Mouse (Mus musculus) intestine, embryonic 14.5 days (tissue): ENCODE results near the gene Ikzf1. TPM values are rescaled to one million over a fixed set of nuclear protein-coding genes. Genes with fewer than 3 reads are reported as not detected.

ENCODE experiments used
- ATAC-seq: fragments of 200-750 bp; cut with Nextera tagmentation; replicated peaks from 2 replicates; pipeline ENCODE4 v1.8.0; 2017; ENCODE audit warnings: low read depth, moderate number of reproducible peaks, moderate TSS enrichment, moderate library complexity; ENCODE audit not compliant: low FRiP score, low TSS enrichment
- DNase-seq: peaks from one replicate; pipeline ENCODE4 v3.0.0-alpha.2; 2018; ENCODE audit warnings: low spot score
- H3K27ac ChIP-seq: fragments of 300-500 bp; sonication (generic); 2 replicates; pipeline ENCODE4 v1.5.1; 2014; ENCODE audit warnings: low read depth, mild to moderate bottlenecking, control low read depth
- H3K27me3 ChIP-seq: fragments of 300-500 bp; sonication (generic); replicated peaks from 2 replicates; pipeline ENCODE4 v1.6.1; 2014; ENCODE audit warnings: low read length, control low read depth; ENCODE audit not compliant: control insufficient read depth, insufficient read depth
- H3K36me3 ChIP-seq: fragments of 300-500 bp; sonication (generic); 2 replicates; pipeline ENCODE4 v1.6.1; 2014; ENCODE audit warnings: low read length, control low read depth; ENCODE audit not compliant: control insufficient read depth, insufficient read depth
- H3K4me1 ChIP-seq: fragments of 300-500 bp; sonication (generic); replicated peaks from 2 replicates; pipeline ENCODE4 v1.6.1; 2014; ENCODE audit warnings: low read length, control low read depth, mixed read lengths; ENCODE audit not compliant: control insufficient read depth, insufficient read depth
- H3K4me2 ChIP-seq: fragments of 300-500 bp; sonication (generic); 2 replicates; pipeline ENCODE4 v1.6.1; 2014; ENCODE audit warnings: low read length
- H3K4me3 ChIP-seq: fragments of 300-500 bp; sonication (generic); 2 replicates; pipeline ENCODE4 v1.5.1; 2014; ENCODE audit warnings: low read depth, low read length, control low read depth, mixed read lengths
- H3K9ac ChIP-seq: fragments of 300-500 bp; sonication (generic); 2 replicates; pipeline ENCODE4 v1.6.1; 2014; ENCODE audit warnings: mild to moderate bottlenecking, low read length
- H3K9me3 ChIP-seq: fragments of 300-500 bp; sonication (generic); 2 replicates; pipeline ENCODE4 v1.6.1; 2016; ENCODE audit warnings: low read length, control low read depth; ENCODE audit not compliant: control insufficient read depth
- WGBS: fragments of 180-500 bp; shearing (Covaris S2); extraction: QIAGEN DNeasy Blood & Tissue Kit; methylation state at CpG from one replicate; pipeline ENCODE4 v1.1.7; 2014; 5-methylcytosine and 5-hydroxymethylcytosine counted together
- polyA plus RNA-seq: library from polyadenylated mRNA; unstranded; fragments of >200 nt; fragmentation: Nextera tagmentation; extraction: Ambion mirVana; gene quantifications from 2 replicates; pipeline ENCODE4 v1.2.1, GENCODE M21; 2014

Ikzf1 gene
- polyA plus RNA-seq, 1 experiment from 2014 or later, result 2.1 TPM

- H3K36me3 ChIP-seq, result no peaks in the 10 kb centered on the region
- H3K27me3 ChIP-seq, result no peaks in the 10 kb centered on the region
- ATAC-seq, result no peak
- no peak overlapping the region for H3K9ac ChIP-seq
- H3K4me1 ChIP-seq, result no peaks in the 10 kb centered on the region
- no peaks in the 10 kb centered on the region for H3K9me3 ChIP-seq
- H3K4me3 ChIP-seq, result no peak overlapping the region
- DNase-seq, result no peak
- H3K4me2 ChIP-seq, result no peak overlapping the region
- 88% methylated on average over 11 of the region's 11 CpGs for WGBS
- no peak overlapping the region for H3K27ac ChIP-seq
Observed at GRCm38 (mm10) chr11:11725252-11725875, 40.6 kb downstream of the Ikzf1 start.

- WGBS, result 88% methylated on average over 5 of the region's 5 CpGs
- no peak for ATAC-seq
Observed at GRCm38 (mm10) chr11:11725876-11726525, 41.2 kb downstream of the Ikzf1 start.

GRCm38 (mm10) chr11:11726807-11727276, 42.0 kb downstream of the Ikzf1 start:
- ATAC-seq (no peak), DNase-seq (no peak)
- Histone ChIP-seq H3K4me2 (no peak overlapping the region), H3K27ac (no peak overlapping the region), H3K4me3 (no peak overlapping the region), H3K4me1 (no peaks in the 10 kb centered on the region), H3K9me3 (no peaks in the 10 kb centered on the region), H3K36me3 (no peaks in the 10 kb centered on the region), H3K27me3 (no peaks in the 10 kb centered on the region), H3K9ac (no peak overlapping the region)
- 67% methylated on average over 4 of the region's 4 CpGs for WGBS

More at GRCm38 (mm10) chr11:11725876-11726525, 41.2 kb downstream of the Ikzf1 start:
- no peak overlapping the region for H3K4me2 ChIP-seq
- H3K27me3 ChIP-seq, result no peaks in the 10 kb centered on the region
- H3K36me3 ChIP-seq, result no peaks in the 10 kb centered on the region
- no peaks in the 10 kb centered on the region for H3K9me3 ChIP-seq
- H3K9ac ChIP-seq, result no peak overlapping the region
- H3K4me3 ChIP-seq, result no peak overlapping the region
- no peak overlapping the region for H3K27ac ChIP-seq
- no peaks in the 10 kb centered on the region for H3K4me1 ChIP-seq
- DNase-seq, result no peak

GRCm38 (mm10) chr11:11727936-11728556, 43.2 kb downstream of the Ikzf1 start:
- WGBS, result 90% methylated on average over 10 of the region's 10 CpGs
- no peak overlapping the region for H3K9ac ChIP-seq
- no peaks in the 10 kb centered on the region for H3K4me1 ChIP-seq
- DNase-seq, result no peak
- no peak for ATAC-seq
- H3K36me3 ChIP-seq, result no peaks in the 10 kb centered on the region
- no peaks in the 10 kb centered on the region for H3K9me3 ChIP-seq
- no peak overlapping the region for H3K27ac ChIP-seq
- H3K4me3 ChIP-seq, result no peak overlapping the region
- H3K27me3 ChIP-seq, result no peaks in the 10 kb centered on the region
- H3K4me2 ChIP-seq, result no peak overlapping the region

GRCm38 (mm10) chr11:11729216-11729615, 44.4 kb downstream of the Ikzf1 start:
- no peaks in the 10 kb centered on the region for H3K27me3 ChIP-seq
- no peaks in the 10 kb centered on the region for H3K36me3 ChIP-seq
- no peaks in the 10 kb centered on the region for H3K4me1 ChIP-seq
- no peak for DNase-seq
- ATAC-seq, result no peak
- H3K4me3 ChIP-seq, result no peak overlapping the region
- no peak overlapping the region for H3K27ac ChIP-seq
- no peak overlapping the region for H3K4me2 ChIP-seq
- WGBS, result 75% methylated on average over 6 of the region's 6 CpGs
- H3K9me3 ChIP-seq, result no peaks in the 10 kb centered on the region
- H3K9ac ChIP-seq, result no peak overlapping the region

GRCm38 (mm10) chr11:11730062-11730461, 45.3 kb downstream of the Ikzf1 start:
- H3K27ac ChIP-seq, result no peak overlapping the region
- H3K4me3 ChIP-seq, result no peak overlapping the region
- no peaks in the 10 kb centered on the region for H3K4me1 ChIP-seq
- no peaks in the 10 kb centered on the region for H3K27me3 ChIP-seq
- ATAC-seq, result no peak
- no peaks in the 10 kb centered on the region for H3K9me3 ChIP-seq
- H3K36me3 ChIP-seq, result no peaks in the 10 kb centered on the region
- H3K4me2 ChIP-seq, result no peak overlapping the region
- 88% methylated on average over 1 of the region's 1 CpGs for WGBS
- no peak for DNase-seq
- H3K9ac ChIP-seq, result no peak overlapping the region

- Histone ChIP-seq H3K9ac (no peak overlapping the region), H3K36me3 (no peaks in the 10 kb centered on the region), H3K9me3 (no peaks in the 10 kb centered on the region), H3K27me3 (no peaks in the 10 kb centered on the region), H3K4me3 (no peak overlapping the region), H3K27ac (no peak overlapping the region), H3K4me1 (no peaks in the 10 kb centered on the region), H3K4me2 (no peak overlapping the region)
- 91% methylated on average over 1 of the region's 1 CpGs for WGBS
- DNase-seq (no peak), ATAC-seq (no peak)
Observed at GRCm38 (mm10) chr11:11731727-11732126, 46.9 kb downstream of the Ikzf1 start.

- H3K36me3 ChIP-seq, result no peaks in the 10 kb centered on the region
- ATAC-seq (no peak), DNase-seq (no peak)
- H3K27me3 ChIP-seq, result no peaks in the 10 kb centered on the region
- H3K9me3 ChIP-seq, result no peaks in the 10 kb centered on the region
- H3K4me2 ChIP-seq, result no peak overlapping the region
- no peak overlapping the region for H3K9ac ChIP-seq
- H3K4me3 ChIP-seq, result no peak overlapping the region
- 76% methylated on average over 8 of the region's 8 CpGs for WGBS
- no peaks in the 10 kb centered on the region for H3K4me1 ChIP-seq
- H3K27ac ChIP-seq, result no peak overlapping the region
Observed at GRCm38 (mm10) chr11:11732972-11733770, 48.4 kb downstream of the Ikzf1 start.
